Mouse (Mus musculus): ENCODE measurements at regions not wholly inside any gene's neighbourhood (a gene's known extent, or its start where the extent isn't known, plus 50 kb on each side); places are given as distances from the start of the nearest gene placed in this dataset.

DNA sequence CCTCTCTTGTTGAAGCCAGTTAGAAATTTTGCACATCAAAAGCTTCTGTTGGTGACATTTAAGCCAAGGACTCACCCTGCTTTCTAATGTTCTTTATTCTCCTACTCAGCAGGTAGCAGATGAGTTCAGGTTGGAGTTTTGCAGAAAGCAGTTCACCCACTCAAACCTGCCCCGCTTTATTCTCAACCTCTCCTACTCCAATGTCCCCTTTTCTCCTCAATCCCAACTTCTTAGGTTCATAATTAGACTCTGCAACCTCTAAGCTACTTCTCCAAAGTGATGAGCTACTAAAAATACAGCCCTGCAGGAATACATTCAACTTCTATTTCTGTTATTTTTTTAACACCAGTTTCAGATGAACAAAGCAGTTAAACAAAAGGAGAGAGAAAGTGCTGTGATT is 572.2 kb downstream of the Brinp1 start:
- DNase-seq (ENCODE audit: low read depth, low spot score): no peak

DNA sequence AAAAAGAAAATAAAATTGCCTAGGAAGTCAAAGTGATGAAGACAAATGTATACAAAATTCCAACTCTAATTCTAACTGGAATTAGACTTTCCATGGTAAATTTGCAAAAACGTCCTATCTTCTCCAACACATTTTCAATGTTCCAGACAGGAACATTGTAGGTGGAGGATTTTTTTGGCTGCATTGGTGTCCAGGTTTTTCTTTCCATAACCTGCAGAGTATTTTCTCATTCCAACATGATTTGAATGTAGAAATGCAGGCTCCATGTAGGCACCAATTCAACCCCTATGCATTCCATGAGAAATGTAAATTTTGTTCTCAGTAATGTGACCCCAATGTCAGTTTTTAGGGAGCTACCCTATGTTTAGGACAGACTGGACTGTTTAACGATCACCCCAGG is 586.2 kb downstream of the Brinp1 start:
- no peak for DNase-seq (ENCODE audit: low read depth, low spot score)

DNA sequence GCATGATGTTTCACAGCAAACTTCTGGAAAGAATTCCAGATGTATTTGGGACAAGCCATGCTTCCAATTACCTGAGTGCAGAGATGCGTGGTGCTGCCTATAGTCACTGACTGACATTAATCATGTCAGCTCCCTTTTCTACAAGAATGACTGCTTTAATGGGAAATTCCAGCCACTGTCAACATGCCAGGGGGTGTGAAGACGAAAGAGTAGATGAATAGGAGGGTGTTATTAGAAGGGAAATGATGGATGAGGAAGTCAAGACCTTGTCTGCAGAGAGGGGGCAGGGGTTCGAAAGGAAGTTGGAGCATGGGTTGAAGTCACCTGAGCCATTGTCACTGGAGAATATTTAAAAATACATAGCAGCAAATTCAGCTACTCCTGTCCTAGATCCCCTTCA is 634.6 kb downstream of the Brinp1 start:
- DNase-seq (ENCODE audit: low read depth, low spot score): no peak

- no peak for DNase-seq (ENCODE audit: low read depth, low spot score)
Measured at GRCm38 (mm10) chr4:68312751-68313150, 641.4 kb downstream of the Brinp1 start.

GRCm38 (mm10) chr4:68284845-68285244 is 669.4 kb downstream of the Brinp1 start:
- no peak for DNase-seq (ENCODE audit: low read depth, low spot score)

DNA sequence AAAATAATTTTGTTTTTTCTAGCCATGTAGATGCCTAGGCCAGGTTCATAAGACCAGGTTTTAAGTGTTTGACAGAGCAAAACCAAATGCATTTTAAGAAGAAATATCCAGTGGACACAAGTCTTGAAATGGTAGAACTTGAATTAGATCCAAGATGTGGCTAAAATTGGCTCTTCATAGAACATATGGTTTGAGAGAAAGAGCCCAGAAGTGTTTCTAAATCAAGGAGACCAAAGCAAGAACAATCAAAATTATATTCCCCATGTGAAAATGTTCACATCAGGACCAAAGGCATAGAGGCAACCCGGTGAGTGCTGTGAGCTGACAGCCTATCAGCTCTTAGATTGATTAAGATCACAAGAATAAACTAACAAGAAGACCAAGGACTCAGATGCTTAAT is 673.3 kb downstream of the Brinp1 start:
- no peak for DNase-seq (ENCODE audit: low read depth, low spot score)

GRCm38 (mm10) chr4:68275063-68275708 is 679.0 kb downstream of the Brinp1 start:
- no peak for DNase-seq (ENCODE audit: low read depth, low spot score)

Data from brain, embryonic 18.5 days (tissue).